ENCODE assay signal across 12 mouse cellular contexts in genomic region chr9:88712164-88712749, GRCm38 (mm10). TPM values are rescaled to one million over a fixed set of nuclear protein-coding genes. Genes with fewer than 3 reads are reported as not detected.
A peak's percentile ranks its signal among the peaks of the same experiment; 100 is the strongest.
DNase-seq lines count a peak whose midpoint lies in the region; ATAC-seq and TF ChIP-seq lines count a peak whose summit lies in the region.
"Not testable (repeated sequence)": the region's sequence is repeated elsewhere in the genome, so short reads cannot be mapped to it uniquely, and the experiment has no call there.
"Had no signal": no experiment of that assay in that cellular context is flagged by ENCODE, and none has a peak within 500 bp of the region (broad histone marks: within the 10 kb centered on the region; RNA-seq: fewer than 3 reads in every experiment).

No protein-coding gene starts in this region.

- not testable (repeated sequence) for TF ChIP-seq CTCF in kidney, adult 2 months (conservative IDR thresholded peaks at IDR 0.05; ENCODE audit: insufficient read depth, insufficient read length, low read depth, low read length); liver, adult 2 months (IDR thresholded peaks at IDR 0.05; ENCODE audit: low read depth, low read length); liver, embryonic 14.5 days (IDR thresholded peaks at IDR 0.05; ENCODE audit: low read depth)

- not testable (repeated sequence) for H3K79me2 ChIP-seq in liver, adult 2 months (ENCODE audit: control insufficient read depth, insufficient read depth, low read length)
- H3K79me2 ChIP-seq in macrophage (ENCODE audit: inconsistent target) = peaks cover 70% of the 10 kb centered on the region

- H3K4me1 ChIP-seq in intestine, embryonic 16.5 days (ENCODE audit: control insufficient read depth, insufficient read depth, low read length); kidney, adult 2 months (ENCODE audit: control insufficient read depth, insufficient read depth, low read length); liver, embryonic 14.5 days (replicated peaks; ENCODE audit: control insufficient read depth in 2 of 2, insufficient read depth in 2 of 2, low read length in 1 of 2): not testable (repeated sequence)
- peaks cover 14% of the 10 kb centered on the region; the same call in 1 of the 2 replicates for H3K4me1 ChIP-seq in liver, adult 2 months (ENCODE audit: control insufficient read depth, insufficient read depth, low read length)

- not testable (repeated sequence) for H3K9me3 ChIP-seq in intestine, embryonic 16.5 days (ENCODE audit: control insufficient read depth, low read length); liver, embryonic 14.5 days (ENCODE audit: control insufficient read depth, low read length)

- not testable (repeated sequence) for TF ChIP-seq EP300 in liver, embryonic 14.5 days (IDR thresholded peaks at IDR 0.05; ENCODE audit: low read depth)

- peak; percentile 84 for DNase-seq in kidney, adult 2 months
- peak; percentile 28 for DNase-seq in kidney, postnatal 14 days
- peak; percentile 94 for DNase-seq in liver, adult 2 months (ENCODE audit: extremely low read depth, low read depth, low spot score)
- not testable (repeated sequence) for DNase-seq in liver, embryonic 14.5 days (ENCODE audit: low read depth in 3 of 3, low spot score in 3 of 3)

- not testable (repeated sequence) for H3K4me3 ChIP-seq in intestine, embryonic 16.5 days (ENCODE audit: low read length); kidney, adult 2 months (ENCODE audit: insufficient read depth, low read depth, low read length); liver, adult 2 months (ENCODE audit: insufficient read depth, low read depth, low read length); liver, embryonic 14.5 days (ENCODE audit: insufficient read depth in 1 of 2, low read depth in 2 of 2, low read length in 2 of 2); macrophage (ENCODE audit: inconsistent target)

- WGBS in intestine, embryonic 16.5 days = 71% methylated on average over 3 of the region's 3 CpGs
- 57% methylated on average over 3 of the region's 3 CpGs for WGBS in kidney, adult 2 months
- WGBS in liver, adult 2 months = 15% methylated on average over 3 of the region's 3 CpGs
- WGBS in liver, embryonic 14.5 days (ENCODE audit: insufficient replicate concordance) = 50% methylated on average over 3 of the region's 3 CpGs
- 85% methylated on average over 3 of the region's 3 CpGs for WGBS in macrophage (ENCODE audit: missing documents)

- H3K27me3 ChIP-seq in intestine, embryonic 16.5 days (replicated peaks; ENCODE audit: control insufficient read depth, insufficient read depth, low read length); kidney, adult 2 months (replicated peaks; ENCODE audit: control insufficient read depth, insufficient read depth, low read length); liver, adult 2 months (ENCODE audit: control insufficient read depth, insufficient read depth, low read length); liver, embryonic 14.5 days (ENCODE audit: control insufficient read depth, insufficient read depth, low read length): not testable (repeated sequence)

- H3K36me3 ChIP-seq in intestine, embryonic 16.5 days (ENCODE audit: control insufficient read depth, insufficient read depth, low read length); kidney, adult 2 months (ENCODE audit: control insufficient read depth, insufficient read depth, low read length); liver, adult 2 months (ENCODE audit: control insufficient read depth, insufficient read depth, low read length); liver, embryonic 14.5 days (replicated peaks; ENCODE audit: control insufficient read depth, insufficient read depth, low read depth); macrophage (ENCODE audit: inconsistent target): not testable (repeated sequence)

- ATAC-seq in intestine, embryonic 16.5 days = peak; percentile 74
- peak; percentile 46; the same call in 1 of the 2 replicates for ATAC-seq in liver, embryonic 14.5 days (ENCODE audit: insufficient read depth)

- not testable (repeated sequence) for H3K9ac ChIP-seq in intestine, embryonic 16.5 days (ENCODE audit: low read depth, low read length); liver, embryonic 14.5 days (replicated peaks)
- 0 out of 2 replicates have a peak overlapping the region, but pooled peaks have one; percentile 2 for H3K9ac ChIP-seq in liver, adult 2 months (ENCODE audit: low read depth, low read length)

- H3K27ac ChIP-seq in intestine, embryonic 16.5 days (ENCODE audit: low read length); liver, embryonic 14.5 days: not testable (repeated sequence)
- peak overlapping the region; percentile 76 for H3K27ac ChIP-seq in kidney, adult 2 months (ENCODE audit: insufficient read depth, low read depth, low read length)
- peak overlapping the region; percentile 92 for H3K27ac ChIP-seq in liver, adult 2 months (replicated peaks; ENCODE audit: insufficient read depth, low read depth, low read length)
- peak overlapping the region; percentile 100 for H3K27ac ChIP-seq in macrophage

- TF ChIP-seq POLR2A in kidney, adult 2 months (IDR thresholded peaks at IDR 0.05; ENCODE audit: low read depth, low read length); liver, adult 2 months (IDR thresholded peaks at IDR 0.05; ENCODE audit: extremely low read depth, insufficient read depth, low read length): not testable (repeated sequence)

- H3K4me2 ChIP-seq in intestine, embryonic 16.5 days (ENCODE audit: low read depth, low read length); liver, embryonic 14.5 days (ENCODE audit: low read depth): not testable (repeated sequence)

RNA-seq across cellular contexts. Expression of gene Mthfsl, which starts 7.8 kb away (rescaled TPM):
- 40.2 and 49.1 TPM in 2 replicates for polyA plus RNA-seq in intestine, embryonic 16.5 days (2015; fragmentation: Nextera tagmentation; extraction: Ambion mirVana)
- polyA plus RNA-seq in kidney, adult 2 months (2012; rRNA removed) = 38.5 and 49.3 TPM in 2 replicates
- total RNA-seq in liver, adult 2 months (2014; rRNA removed) = 42.1 and 42.3 TPM in 2 replicates
- polyA plus RNA-seq in liver, adult 2 months (2012; rRNA removed) = 28.3 and 29.8 TPM in 2 replicates
- polyA plus RNA-seq in liver, embryonic 14.5 days (2012; rRNA removed) = 10.5 and 16.5 TPM in 2 replicates
- polyA plus RNA-seq in liver, embryonic 14.5 days (2014; fragmentation: Nextera tagmentation; extraction: Ambion mirVana) = 20.0 and 22.1 TPM in 2 replicates
- 100 to 1,000 TPM; 128 to 749 (median 292) TPM for total RNA-seq in macrophage (2018; cell fraction: chromatin; rRNA removed)
- total RNA-seq in macrophage (2018; cell fraction: cytosol; rRNA removed) = 100 to 1,000 TPM; 139 to 214 (median 164) TPM
- total RNA-seq in macrophage (2018; cell fraction: nucleus; rRNA removed) = 100 to 1,000 TPM; 122 to 689 (median 264) TPM
- 105 to 118 TPM (median 111 TPM) in 3 replicates for polyA plus RNA-seq in macrophage (2018)

RNA-seq across cellular contexts. Expression of gene Bcl2a1d, which starts 19.5 kb away (rescaled TPM):
- 0.64 and 0.82 TPM in 2 replicates for polyA plus RNA-seq in intestine, embryonic 16.5 days (2015; fragmentation: Nextera tagmentation; extraction: Ambion mirVana)
- 0.86 and 2.5 TPM in 2 replicates for polyA plus RNA-seq in kidney, adult 2 months (2012; rRNA removed)
- 0.74 and 1.5 TPM in 2 replicates for total RNA-seq in liver, adult 2 months (2014; rRNA removed)
- 0.17 and 0.92 TPM in 2 replicates for polyA plus RNA-seq in liver, adult 2 months (2012; rRNA removed)
- 0.16 and 0.17 TPM in 2 replicates for polyA plus RNA-seq in liver, embryonic 14.5 days (2012; rRNA removed)
- 0.30 and 0.50 TPM in 2 replicates for polyA plus RNA-seq in liver, embryonic 14.5 days (2014; fragmentation: Nextera tagmentation; extraction: Ambion mirVana)
- 100 to 1,000 TPM in 17 of 26 experiments, 10 to 100 TPM in 6, 1 to 10 TPM in 3; 4.8 to 661 (median 144) TPM for total RNA-seq in macrophage (2018; cell fraction: chromatin; rRNA removed)
- 100 to 1,000 TPM in 18 of 26 experiments, 10 to 100 TPM in 8; 13.6 to 635 (median 167) TPM for total RNA-seq in macrophage (2018; cell fraction: cytosol; rRNA removed)
- total RNA-seq in macrophage (2018; cell fraction: nucleus; rRNA removed) = 100 to 1,000 TPM in 23 of 26 experiments, 10 to 100 TPM in 2, 1 to 10 TPM in 1; 8.9 to 976 (median 457) TPM
- polyA plus RNA-seq in macrophage (2018) = 21.3 to 27.9 TPM (median 23.0 TPM) in 3 replicates
- total RNA-seq: adrenal gland, postnatal 25 days; gastrocnemius, postnatal 14 days had no signal
- polyA plus RNA-seq: embryonic facial prominence, embryonic 10.5 days; forebrain, embryonic 13.5 days; forebrain, postnatal 0 days; heart, embryonic 12.5 days had no signal
